Mouse (Mus musculus) stomach, postnatal 0 days (tissue): ENCODE measurements at regions not wholly inside any gene's neighbourhood (a gene's known extent, or its start where the extent isn't known, plus 50 kb on each side); places are given as distances from the start of the nearest gene placed in this dataset.

ENCODE experiments used
- CTCF ChIP-seq: IDR thresholded peaks from 2 replicates; pipeline ENCODE4 v1.5.1; 2016; ENCODE audit warnings: antibody characterized with exemption, low read depth, mild to moderate bottlenecking, moderate library complexity
- EP300 ChIP-seq: optimal IDR thresholded peaks from 2 replicates; pipeline ENCODE3; 2016; ENCODE audit warnings: antibody characterized with exemption

DNA sequence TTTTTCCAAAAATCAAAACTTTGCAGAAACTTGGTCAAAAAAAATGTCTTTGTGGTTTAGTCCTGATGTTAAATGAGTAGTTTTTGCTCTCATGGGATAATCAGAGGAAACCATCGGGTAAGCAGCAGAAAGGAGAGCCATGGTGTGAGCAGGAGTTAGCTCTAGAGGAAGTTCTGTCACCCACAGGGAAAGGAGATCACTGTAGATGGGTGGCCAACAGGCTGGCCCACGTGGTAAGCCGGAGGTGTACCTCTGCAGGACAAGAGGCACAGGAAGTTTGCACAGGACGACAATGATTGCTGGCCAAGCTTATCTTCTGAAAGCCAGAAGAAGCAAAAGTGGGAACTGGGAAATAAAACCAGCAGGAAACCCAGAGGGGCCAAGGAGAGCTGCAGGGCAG, 81.4 kb upstream of the Cdkn3 start:
- TF ChIP-seq CTCF (no peak), EP300 (no peak)
